In genomic region chr7:117303705-117304104, GRCm38 (mm10) we compare ENCODE assay signal across 9 mouse cellular contexts.
DNase-seq lines count a peak whose midpoint lies in the region; ATAC-seq lines count a peak whose summit lies in the region.
"Had no signal": no experiment of that assay in that cellular context is flagged by ENCODE, and none has a peak within 500 bp of the region (broad histone marks: within the 10 kb centered on the region; RNA-seq: fewer than 3 reads in every experiment).

No protein-coding gene starts in this region.

- H3K36me3 ChIP-seq in heart, embryonic 11.5 days (ENCODE audit: control insufficient read depth, insufficient read depth, low read length) = no peaks in the 10 kb centered on the region

- no peaks in the 10 kb centered on the region for H3K4me1 ChIP-seq in heart, embryonic 11.5 days (ENCODE audit: control insufficient read depth, insufficient read depth, low read length)

- no peaks in the 10 kb centered on the region for H3K9me3 ChIP-seq in heart, embryonic 11.5 days (replicated peaks; ENCODE audit: control insufficient read depth, low read length)

- no peaks in the 10 kb centered on the region for H3K27me3 ChIP-seq in heart, embryonic 11.5 days (ENCODE audit: control insufficient read depth, insufficient read depth, low read length)

- peak; percentile 56 to 66 for DNase-seq in heart, adult 18-20 months
- peak; percentile 2 for DNase-seq in thymus, postnatal 0 days (ENCODE audit: low spot score)
- DNase-seq in thymus, postnatal 10 days (ENCODE audit: low spot score in 2 of 2) = no peak
- DNase-seq in lung, postnatal 36 days = peak; percentile 56
- DNase-seq in spleen, postnatal 10 days (ENCODE audit: low spot score in 2 of 2) = no peak
- no peak for DNase-seq in thymus, postnatal 36 days

- H3K4me2 ChIP-seq in heart, embryonic 11.5 days = no peak overlapping the region

- H3K9ac ChIP-seq in heart, embryonic 11.5 days (ENCODE audit: low read depth, low read length) = no peak overlapping the region

- no peak overlapping the region for H3K4me3 ChIP-seq in heart, embryonic 11.5 days (ENCODE audit: low read depth, low read length)
- H3K4me3 ChIP-seq: myocyte had no signal

- WGBS in heart, embryonic 11.5 days (ENCODE audit: insufficient replicate concordance) = 36% methylated on average over 2 of the region's 2 CpGs

- no peak for ATAC-seq in heart, embryonic 11.5 days (replicated peaks; ENCODE audit: insufficient number of reproducible peaks, low FRiP score, low TSS enrichment)
- peak; percentile 42; the same call in 1 of the 2 replicates for ATAC-seq in granulocyte monocyte progenitor cell, adult 5-6 weeks (replicated peaks; ENCODE audit: poor library complexity, severe bottlenecking)

- H3K27ac ChIP-seq in heart, embryonic 11.5 days (ENCODE audit: low read depth, low read length) = no peak overlapping the region

Comparison
In these comparisons a context has a peak if more than half of its experiments do, and no peak if none do; other contexts are left out.
1. DNase-seq: peak in heart, adult 18-20 months (2 of 2), thymus, postnatal 0 days (single experiment) and lung, postnatal 36 days (single experiment); none in thymus, postnatal 10 days (0 of 2), spleen, postnatal 10 days (0 of 2) and thymus, postnatal 36 days (0 of 2).